Comparison of ENCODE assay signal across 15 mouse cellular contexts in genomic region chr10:95780881-95781600, GRCm38 (mm10).
A peak's percentile ranks its signal among the peaks of the same experiment; 100 is the strongest.
DNase-seq lines count a peak whose midpoint lies in the region; ATAC-seq and TF ChIP-seq lines count a peak whose summit lies in the region.
"Had no signal": no experiment of that assay in that cellular context is flagged by ENCODE, and none has a peak within 500 bp of the region (broad histone marks: within the 10 kb centered on the region; RNA-seq: fewer than 3 reads in every experiment).

No protein-coding gene starts in this region.

- no peak for TF ChIP-seq CTCF in liver, postnatal 0 days (IDR thresholded peaks at IDR 0.05; ENCODE audit: low read depth)
- no peak for TF ChIP-seq CTCF in bone marrow, adult 2 months (IDR thresholded peaks at IDR 0.05; ENCODE audit: control insufficient read depth, insufficient read depth, low read length)

- 0 out of 2 replicates have a peak overlapping the region, but pooled peaks have one; percentile 3 for H3K27ac ChIP-seq in embryonic facial prominence, embryonic 13.5 days
- H3K27ac ChIP-seq in embryonic facial prominence, embryonic 10.5 days (replicated peaks): no peak overlapping the region
- H3K27ac ChIP-seq in liver, postnatal 0 days (ENCODE audit: low read depth): peak overlapping the region; percentile 91
- H3K27ac ChIP-seq in liver, embryonic 12.5 days: no peak overlapping the region
- H3K27ac ChIP-seq in bone marrow, adult 2 months (ENCODE audit: control insufficient read depth, insufficient read depth, low read depth, low read length, poor library complexity): peak overlapping the region; percentile 86
- H3K27ac ChIP-seq: hindbrain, embryonic 10.5 days; macrophage had no signal

- H3K27me3 ChIP-seq in embryonic facial prominence, embryonic 13.5 days: no peaks in the 10 kb centered on the region
- H3K27me3 ChIP-seq in embryonic facial prominence, embryonic 10.5 days (replicated peaks; ENCODE audit: low read depth, poor library complexity, severe bottlenecking): no peaks in the 10 kb centered on the region
- H3K27me3 ChIP-seq in liver, postnatal 0 days (ENCODE audit: insufficient read depth, low read length): no peaks in the 10 kb centered on the region
- H3K27me3 ChIP-seq in liver, embryonic 12.5 days (replicated peaks): no peaks in the 10 kb centered on the region
- H3K27me3 ChIP-seq: liver, embryonic 15.5 days had no signal

- no peak for TF ChIP-seq EP300 in liver, postnatal 0 days (IDR thresholded peaks at IDR 0.05; ENCODE audit: low read depth)

- WGBS in embryonic facial prominence, embryonic 13.5 days: 73% methylated on average over 8 of the region's 8 CpGs
- 86% methylated on average over 8 of the region's 8 CpGs for WGBS in embryonic facial prominence, embryonic 10.5 days
- 61% methylated on average over 8 of the region's 8 CpGs for WGBS in liver, postnatal 0 days (ENCODE audit: insufficient replicate concordance)
- WGBS in liver, embryonic 12.5 days (ENCODE audit: insufficient replicate concordance): 57% methylated on average over 8 of the region's 8 CpGs
- WGBS in bone marrow, adult 2 months: 40% methylated on average over 8 of the region's 8 CpGs

- no peak overlapping the region for H3K9ac ChIP-seq in embryonic facial prominence, embryonic 13.5 days
- H3K9ac ChIP-seq in liver, postnatal 0 days (replicated peaks): no peak overlapping the region
- no peak overlapping the region for H3K9ac ChIP-seq in liver, embryonic 12.5 days
- H3K9ac ChIP-seq: liver, embryonic 15.5 days had no signal

- no peak overlapping the region for H3K4me3 ChIP-seq in embryonic facial prominence, embryonic 13.5 days
- no peak overlapping the region for H3K4me3 ChIP-seq in embryonic facial prominence, embryonic 10.5 days
- no peak overlapping the region for H3K4me3 ChIP-seq in liver, postnatal 0 days (ENCODE audit: low read depth, low read length)
- no peak overlapping the region for H3K4me3 ChIP-seq in liver, embryonic 12.5 days
- H3K4me3 ChIP-seq in bone marrow, adult 2 months (replicated peaks; ENCODE audit: control insufficient read depth, low read depth, low read length): peak overlapping the region; percentile 29
- H3K4me3 ChIP-seq: hindbrain, embryonic 10.5 days; liver, embryonic 15.5 days had no signal

- no peak for TF ChIP-seq POLR2A in bone marrow, adult 2 months (IDR thresholded peaks at IDR 0.05; ENCODE audit: borderline replicate concordance, control insufficient read depth, low read depth, low read length)

- H3K9me3 ChIP-seq in embryonic facial prominence, embryonic 13.5 days: no peaks in the 10 kb centered on the region
- no peaks in the 10 kb centered on the region for H3K9me3 ChIP-seq in embryonic facial prominence, embryonic 10.5 days
- no peaks in the 10 kb centered on the region for H3K9me3 ChIP-seq in liver, postnatal 0 days (ENCODE audit: low read length)
- H3K9me3 ChIP-seq in liver, embryonic 12.5 days (replicated peaks): no peaks in the 10 kb centered on the region
- H3K9me3 ChIP-seq: hindbrain, embryonic 10.5 days; liver, embryonic 15.5 days had no signal

- peaks cover 7% of the 10 kb centered on the region; the same call in 1 of the 2 replicates for H3K4me1 ChIP-seq in embryonic facial prominence, embryonic 13.5 days
- H3K4me1 ChIP-seq in embryonic facial prominence, embryonic 10.5 days: 0 out of 2 replicates have a peak, but pooled peaks cover 6% of the 10 kb centered on the region
- peaks cover 31% of the 10 kb centered on the region for H3K4me1 ChIP-seq in liver, postnatal 0 days (ENCODE audit: insufficient read depth)
- no peaks in the 10 kb centered on the region for H3K4me1 ChIP-seq in liver, embryonic 12.5 days
- H3K4me1 ChIP-seq in bone marrow, adult 2 months (ENCODE audit: control insufficient read depth, insufficient read depth, low read length): peaks cover 3% of the 10 kb centered on the region
- H3K4me1 ChIP-seq: hindbrain, embryonic 10.5 days had no signal

- H3K4me2 ChIP-seq in embryonic facial prominence, embryonic 13.5 days: no peak overlapping the region
- no peak overlapping the region for H3K4me2 ChIP-seq in liver, postnatal 0 days (ENCODE audit: low read depth, low read length)
- H3K4me2 ChIP-seq in liver, embryonic 12.5 days: no peak overlapping the region

- ATAC-seq in embryonic facial prominence, embryonic 13.5 days (ENCODE audit: insufficient number of reproducible peaks, insufficient read depth, low FRiP score, low TSS enrichment, low read depth): peak; percentile 64; the same call in 1 of the 2 replicates
- no peak for ATAC-seq in liver, postnatal 0 days
- no peak for ATAC-seq in liver, embryonic 12.5 days
- peak; percentile 45; the same call in 1 of the 2 replicates for ATAC-seq in megakaryocyte progenitor cell, adult 5-6 weeks (replicated peaks; ENCODE audit: poor library complexity)
- ATAC-seq: forebrain, embryonic 16.5 days had no signal

- H3K36me3 ChIP-seq in embryonic facial prominence, embryonic 13.5 days: no peaks in the 10 kb centered on the region
- no peaks in the 10 kb centered on the region for H3K36me3 ChIP-seq in embryonic facial prominence, embryonic 10.5 days (replicated peaks)
- H3K36me3 ChIP-seq in liver, postnatal 0 days (replicated peaks; ENCODE audit: insufficient read depth, low read length): no peaks in the 10 kb centered on the region
- no peaks in the 10 kb centered on the region for H3K36me3 ChIP-seq in liver, embryonic 12.5 days
- H3K36me3 ChIP-seq: hindbrain, embryonic 10.5 days; liver, embryonic 15.5 days had no signal

- DNase-seq in embryonic facial prominence, embryonic 10.5 days (ENCODE audit: low spot score): no peak
- no peak for DNase-seq in liver, postnatal 0 days
- no peak for DNase-seq in lung, postnatal 25 days (ENCODE audit: low spot score)
- no peak for DNase-seq in adrenal gland, adult 18-20 months (ENCODE audit: low spot score in 2 of 2)
- DNase-seq: cerebellum, adult 9-10 months; gastrocnemius, postnatal 25 days; spleen, adult 18-20 months had no signal

Comparison
In these comparisons a context has a peak if more than half of its experiments do, and no peak if none do; other contexts are left out.
1. H3K27ac ChIP-seq: peak in embryonic facial prominence, embryonic 13.5 days (single experiment), liver, postnatal 0 days (single experiment) and bone marrow, adult 2 months (single experiment); none in embryonic facial prominence, embryonic 10.5 days (single experiment) and liver, embryonic 12.5 days (single experiment).
2. ATAC-seq: peak in embryonic facial prominence, embryonic 13.5 days (single experiment) and megakaryocyte progenitor cell, adult 5-6 weeks (single experiment); none in liver, postnatal 0 days (single experiment) and liver, embryonic 12.5 days (single experiment).